Mouse (Mus musculus): ENCODE measurements at regions not wholly inside any gene's neighbourhood (a gene's known extent, or its start where the extent isn't known, plus 50 kb on each side); places are given as distances from the start of the nearest gene placed in this dataset.

DNA sequence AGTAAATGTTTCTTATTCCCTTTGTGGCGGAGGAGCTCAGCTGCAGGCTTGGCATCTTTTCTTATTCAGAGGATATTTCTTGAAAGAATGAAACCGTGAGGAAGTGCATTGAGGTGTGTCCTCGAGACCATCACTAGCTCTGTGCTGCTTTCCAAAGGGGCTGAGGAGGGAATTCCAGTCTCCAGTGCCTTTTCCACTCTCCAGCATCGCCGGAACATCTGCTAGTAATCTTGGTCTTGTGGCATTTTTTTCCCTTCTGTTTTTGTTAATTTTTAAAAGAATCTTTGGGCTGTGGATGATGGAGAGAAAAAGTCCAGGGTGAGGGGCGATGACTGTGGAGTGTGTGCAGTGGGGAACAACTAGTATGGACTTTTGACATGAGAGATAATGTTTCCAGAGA is 395.9 kb upstream of the Klf4 start:
- Histone ChIP-seq H3K4me1 (ENCODE audit: control insufficient read depth in 2 of 2, insufficient read depth in 2 of 2, low read length in 2 of 2, poor library complexity in 1 of 2) (peaks cover 0 to 3% of the 10 kb centered on the region in 2 experiments; a peak in 1 of 4 replicates), H3K9me3 (ENCODE audit: control insufficient read depth, insufficient read depth, low read depth, low read length) (no peaks in the 10 kb centered on the region), H3K9ac (ENCODE audit: insufficient read depth, low read depth, low read length, poor library complexity, severe bottlenecking) (no peak overlapping the region), H3K4me3 (ENCODE audit: insufficient read depth in 1 of 2, low read depth in 1 of 2, low read length in 2 of 2, poor library complexity in 1 of 2, severe bottlenecking in 1 of 2) (no peak overlapping the region), H3K27ac (ENCODE audit: insufficient read depth, low read depth, low read length, poor library complexity, severe bottlenecking) (no peak overlapping the region), H3K36me3 (ENCODE audit: control insufficient read depth, insufficient read depth, low read length, poor library complexity, severe bottlenecking) (no peaks in the 10 kb centered on the region)
- in situ Hi-C loops (cut with MboI; ENCODE audit: low sequenced_read_pairs in 2 of 2, unreplicated experiment in 2 of 2): no loop called here
- DNase-seq (ENCODE audit: low read depth, low spot score): no peak
- no peak for TF ChIP-seq ZNF384 (IDR thresholded peaks at IDR 0.05; ENCODE audit: low read depth, low read length)
- no peak for TF ChIP-seq HCFC1 (IDR thresholded peaks at IDR 0.05; ENCODE audit: borderline replicate concordance, insufficient read depth, low read length)
- TF ChIP-seq CHD2 (IDR thresholded peaks at IDR 0.05; ENCODE audit: low read depth, low read length): no peak
- no peak for TF ChIP-seq MAFK (IDR thresholded peaks at IDR 0.05; ENCODE audit: insufficient read depth, low read depth, low read length)
- no peak for TF ChIP-seq ZC3H11A (IDR thresholded peaks at IDR 0.05; ENCODE audit: borderline replicate concordance, low read depth, low read length)

DNA sequence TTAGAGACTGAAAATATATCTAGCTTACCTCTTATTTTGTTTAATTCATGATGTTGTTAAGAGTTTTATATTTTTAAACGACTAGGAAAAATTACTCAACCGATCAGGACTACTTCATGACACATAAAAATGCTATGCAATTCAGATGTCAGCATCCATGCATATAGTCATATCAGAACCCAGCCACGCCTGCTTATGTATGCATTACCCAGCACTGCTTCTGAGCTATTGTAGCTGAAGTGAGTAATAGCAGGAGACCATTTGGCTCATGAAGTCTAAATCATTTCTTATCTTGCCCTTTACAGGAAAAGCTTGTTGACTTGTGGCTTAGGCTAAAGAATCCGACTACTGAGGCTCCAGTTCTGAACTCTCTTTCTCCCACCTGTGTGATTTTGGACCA is 395.1 kb upstream of the Klf4 start:
- Histone ChIP-seq H3K27ac (ENCODE audit: insufficient read depth, low read depth, low read length, poor library complexity, severe bottlenecking) (no peak overlapping the region), H3K4me3 (ENCODE audit: insufficient read depth in 1 of 2, low read depth in 1 of 2, low read length in 2 of 2, poor library complexity in 1 of 2, severe bottlenecking in 1 of 2) (no peak overlapping the region)
- in situ Hi-C loops (cut with MboI; ENCODE audit: low sequenced_read_pairs in 2 of 2, unreplicated experiment in 2 of 2): no loop called here

DNA sequence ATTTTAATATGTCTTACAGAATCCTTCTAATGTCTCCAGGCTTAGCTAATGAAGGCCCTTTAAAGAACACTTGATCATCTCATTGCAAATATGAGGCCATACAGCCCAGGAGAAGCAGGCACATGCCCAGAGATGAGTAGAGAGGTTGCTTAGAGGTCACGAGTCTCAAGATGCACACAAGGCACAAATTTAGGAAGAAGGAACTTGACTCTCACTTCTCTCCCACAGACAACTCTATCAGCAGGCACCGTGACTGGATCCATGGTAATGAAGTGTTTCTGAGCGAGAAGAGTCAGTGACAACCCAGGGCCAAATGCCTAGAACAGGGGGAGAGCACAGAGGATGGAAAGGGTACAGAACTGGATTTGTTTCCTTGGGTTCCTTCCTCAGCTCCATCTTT is 392.7 kb upstream of the Klf4 start:
- Histone ChIP-seq H3K27ac (ENCODE audit: insufficient read depth, low read depth, low read length, poor library complexity, severe bottlenecking) (no peak overlapping the region), H3K9ac (ENCODE audit: insufficient read depth, low read depth, low read length, poor library complexity, severe bottlenecking) (no peak overlapping the region), H3K9me3 (ENCODE audit: control insufficient read depth, insufficient read depth, low read depth, low read length) (no peaks in the 10 kb centered on the region), H3K4me1 (ENCODE audit: control insufficient read depth in 2 of 2, insufficient read depth in 2 of 2, low read length in 2 of 2, poor library complexity in 1 of 2) (peaks cover 0 to 3% of the 10 kb centered on the region in 2 experiments; a peak in 1 of 4 replicates), H3K36me3 (ENCODE audit: control insufficient read depth, insufficient read depth, low read length, poor library complexity, severe bottlenecking) (no peaks in the 10 kb centered on the region), H3K4me3 (ENCODE audit: insufficient read depth in 1 of 2, low read depth in 1 of 2, low read length in 2 of 2, poor library complexity in 1 of 2, severe bottlenecking in 1 of 2) (no peak overlapping the region)
- no peak for TF ChIP-seq CHD2 (IDR thresholded peaks at IDR 0.05; ENCODE audit: low read depth, low read length)
- TF ChIP-seq ZC3H11A (IDR thresholded peaks at IDR 0.05; ENCODE audit: borderline replicate concordance, low read depth, low read length): no peak
- no peak for TF ChIP-seq MAFK (IDR thresholded peaks at IDR 0.05; ENCODE audit: insufficient read depth, low read depth, low read length)
- in situ Hi-C loops (cut with MboI; ENCODE audit: low sequenced_read_pairs in 2 of 2, unreplicated experiment in 2 of 2): no loop called here
- DNase-seq (ENCODE audit: low read depth, low spot score): no peak

More for the DNA sequence above, 395.1 kb upstream of the Klf4 start:
- H3K36me3 ChIP-seq (ENCODE audit: control insufficient read depth, insufficient read depth, low read length, poor library complexity, severe bottlenecking): no peaks in the 10 kb centered on the region
- no peak overlapping the region for H3K9ac ChIP-seq (ENCODE audit: insufficient read depth, low read depth, low read length, poor library complexity, severe bottlenecking)
- H3K9me3 ChIP-seq (ENCODE audit: control insufficient read depth, insufficient read depth, low read depth, low read length): no peaks in the 10 kb centered on the region
- peaks cover 0 to 3% of the 10 kb centered on the region in 2 experiments; a peak in 1 of 4 replicates for H3K4me1 ChIP-seq (ENCODE audit: control insufficient read depth in 2 of 2, insufficient read depth in 2 of 2, low read length in 2 of 2, poor library complexity in 1 of 2)
- TF ChIP-seq CHD2 (IDR thresholded peaks at IDR 0.05; ENCODE audit: low read depth, low read length) (no peak), ZC3H11A (IDR thresholded peaks at IDR 0.05; ENCODE audit: borderline replicate concordance, low read depth, low read length) (no peak), HCFC1 (IDR thresholded peaks at IDR 0.05; ENCODE audit: borderline replicate concordance, insufficient read depth, low read length) (no peak), MAFK (IDR thresholded peaks at IDR 0.05; ENCODE audit: insufficient read depth, low read depth, low read length) (no peak), ZNF384 (IDR thresholded peaks at IDR 0.05; ENCODE audit: low read depth, low read length) (no peak)
- no peak for DNase-seq (ENCODE audit: low read depth, low spot score)

DNA sequence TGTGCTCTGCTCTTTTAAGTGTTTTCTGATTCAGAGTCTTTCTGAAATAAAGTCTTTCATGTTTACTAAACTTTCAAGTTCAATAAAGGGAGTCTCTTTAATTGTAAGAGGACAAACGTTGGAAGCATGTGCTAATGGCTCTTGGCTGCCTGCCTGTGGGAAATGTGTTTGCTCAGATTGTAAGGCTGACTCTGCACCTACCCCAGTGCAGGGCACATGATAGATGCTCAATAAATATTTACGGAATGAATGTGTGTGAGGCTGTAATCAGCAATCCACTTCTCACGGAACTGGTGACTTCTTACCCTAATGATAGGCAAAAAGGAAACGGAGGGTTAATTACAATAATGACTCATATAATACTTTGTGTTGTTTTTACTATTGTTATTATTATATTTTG is 389.0 kb upstream of the Klf4 start:
- in situ Hi-C loops (cut with MboI; ENCODE audit: low sequenced_read_pairs in 2 of 2, unreplicated experiment in 2 of 2): no loop called here
- no peak overlapping the region for H3K27ac ChIP-seq (ENCODE audit: insufficient read depth, low read depth, low read length, poor library complexity, severe bottlenecking)

More for the DNA sequence above, 389.0 kb upstream of the Klf4 start:
- H3K4me3 ChIP-seq (ENCODE audit: insufficient read depth in 1 of 2, low read depth in 1 of 2, low read length in 2 of 2, poor library complexity in 1 of 2, severe bottlenecking in 1 of 2): no peak overlapping the region
- no peaks in the 10 kb centered on the region for H3K4me1 ChIP-seq (ENCODE audit: control insufficient read depth in 2 of 2, insufficient read depth in 2 of 2, low read length in 2 of 2, poor library complexity in 1 of 2)
- no peak overlapping the region for H3K9ac ChIP-seq (ENCODE audit: insufficient read depth, low read depth, low read length, poor library complexity, severe bottlenecking)
- no peaks in the 10 kb centered on the region for H3K36me3 ChIP-seq (ENCODE audit: control insufficient read depth, insufficient read depth, low read length, poor library complexity, severe bottlenecking)
- DNase-seq (ENCODE audit: low read depth, low spot score): no peak
- TF ChIP-seq ZNF384 (IDR thresholded peaks at IDR 0.05; ENCODE audit: low read depth, low read length) (no peak), ZC3H11A (IDR thresholded peaks at IDR 0.05; ENCODE audit: borderline replicate concordance, low read depth, low read length) (no peak), HCFC1 (IDR thresholded peaks at IDR 0.05; ENCODE audit: borderline replicate concordance, insufficient read depth, low read length) (no peak), CHD2 (IDR thresholded peaks at IDR 0.05; ENCODE audit: low read depth, low read length) (no peak), MAFK (IDR thresholded peaks at IDR 0.05; ENCODE audit: insufficient read depth, low read depth, low read length) (no peak)
- no peaks in the 10 kb centered on the region for H3K9me3 ChIP-seq (ENCODE audit: control insufficient read depth, insufficient read depth, low read depth, low read length)
